Mouse (Mus musculus): ENCODE data around the gene Snapc5. TPM values are rescaled to one million over a fixed set of nuclear protein-coding genes. Genes with fewer than 3 reads are reported as not detected.
"Not testable (repeated sequence)": the region's sequence is repeated elsewhere in the genome, so short reads cannot be mapped to it uniquely, and the experiment has no call there.

Gene Snapc5
- polyA plus RNA-seq, 1 experiment from 2014 or later, result 25.7 TPM

GRCm38 (mm10) chr9:64172816-64173665 lies 6.0 kb upstream of the Snapc5 start, which contains the start of the genes Zwilch and Rpl4:
TSS of gene Zwilch (minus strand) at chr9:64173104.
TSS of gene Rpl4 (plus strand) at chr9:64173375.
- under 1% methylated on average over 42 of the region's 42 CpGs for WGBS
- H3K4me2 ChIP-seq (replicated peaks; ENCODE audit: low read depth, low read length), result peak within 1 kb of the TSS; percentile 69
- peak within 1 kb of the TSS; percentile 86 for H3K27ac ChIP-seq (ENCODE audit: low read depth, low read length)
- H3K4me1 ChIP-seq (ENCODE audit: control insufficient read depth, insufficient read depth, low read length), result 0 out of 2 replicates have a peak, but pooled peaks cover 7% of the 10 kb centered on the region
- peak; percentile 89 for ATAC-seq (ENCODE audit: low FRiP score, low TSS enrichment)
- peak within 1 kb of the TSS; percentile 69 for H3K4me3 ChIP-seq (ENCODE audit: low read length)
- H3K9me3 ChIP-seq (ENCODE audit: control insufficient read depth, low read length), result no peaks in the 10 kb centered on the region
- H3K9ac ChIP-seq (ENCODE audit: low read depth, low read length), result peak within 1 kb of the TSS; percentile 80
- peaks cover 37% of the 10 kb centered on the region for H3K36me3 ChIP-seq (ENCODE audit: control insufficient read depth, insufficient read depth, low read length)
- H3K27me3 ChIP-seq (ENCODE audit: control insufficient read depth, insufficient read depth, low read length), result no peaks in the 10 kb centered on the region

GRCm38 (mm10) chr9:64173666-64174220 lies 5.3 kb upstream of the Snapc5 start:
- no peak for ATAC-seq (ENCODE audit: low FRiP score, low TSS enrichment)
- peak overlapping the region; percentile 80 for H3K9ac ChIP-seq (ENCODE audit: low read depth, low read length)
- no peaks in the 10 kb centered on the region for H3K27me3 ChIP-seq (ENCODE audit: control insufficient read depth, insufficient read depth, low read length)
- H3K4me3 ChIP-seq (ENCODE audit: low read length), result peak overlapping the region; percentile 69
- under 1% methylated on average over 16 of the region's 16 CpGs for whole genome bisulfite sequencing
- H3K4me1 ChIP-seq (ENCODE audit: control insufficient read depth, insufficient read depth, low read length), result 0 out of 2 replicates have a peak, but pooled peaks cover 7% of the 10 kb centered on the region
- peak overlapping the region; percentile 67 for H3K4me2 ChIP-seq (replicated peaks; ENCODE audit: low read depth, low read length)
- H3K9me3 ChIP-seq (ENCODE audit: control insufficient read depth, low read length), result no peaks in the 10 kb centered on the region
- peak overlapping the region; percentile 51 for H3K27ac ChIP-seq (ENCODE audit: low read depth, low read length)
- peaks cover 44% of the 10 kb centered on the region for H3K36me3 ChIP-seq (ENCODE audit: control insufficient read depth, insufficient read depth, low read length)

GRCm38 (mm10) chr9:64174341-64174740 lies 4.7 kb upstream of the Snapc5 start:
- no peak overlapping the region for H3K27ac ChIP-seq (ENCODE audit: low read depth, low read length)

GRCm38 (mm10) chr9:64174766-64175165 lies 4.3 kb upstream of the Snapc5 start:
- peak overlapping the region; percentile 80; the same call in 1 of the 2 replicates for H3K9ac ChIP-seq (ENCODE audit: low read depth, low read length)
- no peaks in the 10 kb centered on the region for H3K9me3 ChIP-seq (ENCODE audit: control insufficient read depth, low read length)
- H3K27ac ChIP-seq (ENCODE audit: low read depth, low read length), result no peak overlapping the region
- WGBS, result 65% methylated on average over 8 of the region's 8 CpGs
- peaks cover 44% of the 10 kb centered on the region for H3K36me3 ChIP-seq (ENCODE audit: control insufficient read depth, insufficient read depth, low read length)
- H3K4me1 ChIP-seq (ENCODE audit: control insufficient read depth, insufficient read depth, low read length), result 0 out of 2 replicates have a peak, but pooled peaks cover 7% of the 10 kb centered on the region
- no peaks in the 10 kb centered on the region for H3K27me3 ChIP-seq (ENCODE audit: control insufficient read depth, insufficient read depth, low read length)
- peak overlapping the region; percentile 67 for H3K4me2 ChIP-seq (replicated peaks; ENCODE audit: low read depth, low read length)
- H3K4me3 ChIP-seq (ENCODE audit: low read length), result peak overlapping the region; percentile 69
- ATAC-seq (ENCODE audit: low FRiP score, low TSS enrichment), result no peak

More at GRCm38 (mm10) chr9:64174341-64174740, 4.7 kb upstream of the Snapc5 start:
- Histone ChIP-seq H3K4me1 (ENCODE audit: control insufficient read depth, insufficient read depth, low read length) (0 out of 2 replicates have a peak, but pooled peaks cover 7% of the 10 kb centered on the region), H3K9me3 (ENCODE audit: control insufficient read depth, low read length) (no peaks in the 10 kb centered on the region), H3K4me2 (replicated peaks; ENCODE audit: low read depth, low read length) (peak overlapping the region; percentile 67), H3K27me3 (ENCODE audit: control insufficient read depth, insufficient read depth, low read length) (no peaks in the 10 kb centered on the region), H3K9ac (ENCODE audit: low read depth, low read length) (peak overlapping the region; percentile 80), H3K4me3 (ENCODE audit: low read length) (peak overlapping the region; percentile 69), H3K36me3 (ENCODE audit: control insufficient read depth, insufficient read depth, low read length) (peaks cover 44% of the 10 kb centered on the region)
- ATAC-seq (ENCODE audit: low FRiP score, low TSS enrichment), result no peak

GRCm38 (mm10) chr9:64175378-64175777 lies 3.7 kb upstream of the Snapc5 start:
- ATAC-seq (ENCODE audit: low FRiP score, low TSS enrichment), result no peak
- H3K4me2 ChIP-seq (replicated peaks; ENCODE audit: low read depth, low read length), result peak overlapping the region; percentile 67; the same call in 1 of the 2 replicates
- H3K4me3 ChIP-seq (ENCODE audit: low read length), result no peak overlapping the region
- no peaks in the 10 kb centered on the region for H3K27me3 ChIP-seq (ENCODE audit: control insufficient read depth, insufficient read depth, low read length)
- H3K4me1 ChIP-seq (ENCODE audit: control insufficient read depth, insufficient read depth, low read length), result 0 out of 2 replicates have a peak, but pooled peaks cover 7% of the 10 kb centered on the region
- H3K9me3 ChIP-seq (ENCODE audit: control insufficient read depth, low read length), result no peaks in the 10 kb centered on the region
- H3K27ac ChIP-seq (ENCODE audit: low read depth, low read length), result no peak overlapping the region
- H3K36me3 ChIP-seq (ENCODE audit: control insufficient read depth, insufficient read depth, low read length), result peaks cover 49% of the 10 kb centered on the region
- no peak overlapping the region for H3K9ac ChIP-seq (ENCODE audit: low read depth, low read length)
- WGBS, result 91% methylated on average over 11 of the region's 11 CpGs

GRCm38 (mm10) chr9:64178610-64178973 lies 482 bp upstream of the Snapc5 start:
- H3K4me2 ChIP-seq (replicated peaks; ENCODE audit: low read depth, low read length), result peak overlapping the region; percentile 43
- 0 out of 2 replicates have a peak, but pooled peaks cover 7% of the 10 kb centered on the region for H3K4me1 ChIP-seq (ENCODE audit: control insufficient read depth, insufficient read depth, low read length)
- H3K27ac ChIP-seq (ENCODE audit: low read depth, low read length), result peak overlapping the region; percentile 81
- peak overlapping the region; percentile 62 for H3K4me3 ChIP-seq (ENCODE audit: low read length)
- H3K27me3 ChIP-seq (ENCODE audit: control insufficient read depth, insufficient read depth, low read length), result no peaks in the 10 kb centered on the region
- peak overlapping the region; percentile 53; the same call in 1 of the 2 replicates for H3K9ac ChIP-seq (ENCODE audit: low read depth, low read length)
- WGBS, result 54% methylated on average over 3 of the region's 3 CpGs
- H3K9me3 ChIP-seq (ENCODE audit: control insufficient read depth, low read length), result no peaks in the 10 kb centered on the region
- peak; percentile 48 for ATAC-seq (ENCODE audit: low FRiP score, low TSS enrichment)
- peaks cover 73% of the 10 kb centered on the region for H3K36me3 ChIP-seq (ENCODE audit: control insufficient read depth, insufficient read depth, low read length)

- not testable (repeated sequence) for H3K4me1 ChIP-seq (ENCODE audit: control insufficient read depth, insufficient read depth, low read length); H3K4me3 ChIP-seq (ENCODE audit: low read length); H3K9me3 ChIP-seq (ENCODE audit: control insufficient read depth, low read length); H3K27ac ChIP-seq (ENCODE audit: low read depth, low read length); ATAC-seq (ENCODE audit: low FRiP score, low TSS enrichment); H3K4me2 ChIP-seq (replicated peaks; ENCODE audit: low read depth, low read length); H3K27me3 ChIP-seq (ENCODE audit: control insufficient read depth, insufficient read depth, low read length); H3K9ac ChIP-seq (ENCODE audit: low read depth, low read length)
- WGBS, result 89% methylated on average over 5 of the region's 5 CpGs
- peaks cover 61% of the 10 kb centered on the region for H3K36me3 ChIP-seq (ENCODE audit: control insufficient read depth, insufficient read depth, low read length)
These were observed 4.2 kb downstream of the Snapc5 start for GRCm38 (mm10) chr9:64183295-64183694.

GRCm38 (mm10) chr9:64184166-64184840 lies 5.2 kb downstream of the Snapc5 start:
- Histone ChIP-seq H3K27ac (ENCODE audit: low read depth, low read length) (no peak overlapping the region; the same call in 1 of the 2 replicates), H3K4me3 (ENCODE audit: low read length) (no peak overlapping the region), H3K9me3 (ENCODE audit: control insufficient read depth, low read length) (no peaks in the 10 kb centered on the region), H3K4me2 (replicated peaks; ENCODE audit: low read depth, low read length) (no peak overlapping the region), H3K9ac (ENCODE audit: low read depth, low read length) (no peak overlapping the region), H3K36me3 (ENCODE audit: control insufficient read depth, insufficient read depth, low read length) (peaks cover 65% of the 10 kb centered on the region), H3K27me3 (ENCODE audit: control insufficient read depth, insufficient read depth, low read length) (no peaks in the 10 kb centered on the region), H3K4me1 (ENCODE audit: control insufficient read depth, insufficient read depth, low read length) (no peaks in the 10 kb centered on the region)
- 97% methylated on average over 5 of the region's 5 CpGs for whole genome bisulfite sequencing
- no peak for ATAC-seq (ENCODE audit: low FRiP score, low TSS enrichment)

Data from kidney, embryonic 14.5 days (tissue).